Mouse (Mus musculus) heart, embryonic 11.5 days (tissue): ENCODE measurements at regions not wholly inside any gene's neighbourhood (a gene's known extent, or its start where the extent isn't known, plus 50 kb on each side); places are given as distances from the start of the nearest gene placed in this dataset.

ENCODE experiments used
- ATAC-seq: fragments of 200-750 bp; cut with Nextera tagmentation; replicated peaks from 2 replicates; pipeline ENCODE4 v1.8.0; 2017; ENCODE audit warnings: moderate library complexity; ENCODE audit not compliant: insufficient number of reproducible peaks, low FRiP score, low TSS enrichment
- H3K27ac ChIP-seq: fragments of 300-500 bp; sonication (generic); 2 replicates; pipeline ENCODE4 v1.5.1; 2014; ENCODE audit warnings: mild to moderate bottlenecking, low read depth, low read length
- H3K27me3 ChIP-seq: fragments of 300-500 bp; sonication (generic); 2 replicates; pipeline ENCODE4 v1.6.1; 2014; ENCODE audit warnings: mild to moderate bottlenecking, low read length, mixed read lengths; ENCODE audit not compliant: control insufficient read depth, insufficient read depth
- H3K36me3 ChIP-seq: fragments of 300-500 bp; sonication (generic); 2 replicates; pipeline ENCODE4 v1.6.1; 2014; ENCODE audit warnings: mild to moderate bottlenecking, low read length, moderate library complexity, mixed read lengths; ENCODE audit not compliant: control insufficient read depth, insufficient read depth
- H3K4me1 ChIP-seq: fragments of 300-500 bp; sonication (generic); 2 replicates; pipeline ENCODE4 v1.6.1; 2014; ENCODE audit warnings: low read length; ENCODE audit not compliant: control insufficient read depth, insufficient read depth
- H3K4me2 ChIP-seq: fragments of 300-500 bp; sonication (generic); 2 replicates; pipeline ENCODE4 v1.6.1; 2014; ENCODE audit warnings: mild to moderate bottlenecking, moderate library complexity
- H3K4me3 ChIP-seq: fragments of 300-500 bp; sonication (generic); 2 replicates; pipeline ENCODE4 v1.5.1; 2014; ENCODE audit warnings: low read depth, low read length
- H3K9ac ChIP-seq: fragments of 300-500 bp; sonication (generic); 2 replicates; pipeline ENCODE4 v1.6.1; 2014; ENCODE audit warnings: mild to moderate bottlenecking, low read depth, low read length, moderate library complexity
- H3K9me3 ChIP-seq: fragments of 300-500 bp; sonication (generic); replicated peaks from 2 replicates; pipeline ENCODE4 v1.6.1; 2016; ENCODE audit warnings: low read length; ENCODE audit not compliant: control insufficient read depth
- WGBS: fragments of 180-500 bp; shearing (Covaris S2); extraction: QIAGEN DNeasy Blood & Tissue Kit; methylation state at CpG from one replicate; pipeline ENCODE4 v1.1.7; 2014; ENCODE audit not compliant: insufficient replicate concordance; 5-methylcytosine and 5-hydroxymethylcytosine counted together

GRCm38 (mm10) chr13:112193676-112194075 is 94.6 kb upstream of the Ankrd55 start:
- Histone ChIP-seq H3K4me2 (no peak overlapping the region), H3K27ac (no peak overlapping the region), H3K9ac (no peak overlapping the region), H3K27me3 (no peaks in the 10 kb centered on the region), H3K4me3 (no peak overlapping the region), H3K9me3 (no peaks in the 10 kb centered on the region), H3K4me1 (peaks cover 25% of the 10 kb centered on the region), H3K36me3 (no peaks in the 10 kb centered on the region)
- no peak for ATAC-seq
- 77% methylated on average over 5 of the region's 5 CpGs for WGBS

- H3K36me3 ChIP-seq = no peaks in the 10 kb centered on the region
- 82% methylated on average over 5 of the region's 5 CpGs for WGBS
- H3K27me3 ChIP-seq = no peaks in the 10 kb centered on the region
- H3K9me3 ChIP-seq = no peaks in the 10 kb centered on the region
- no peak overlapping the region for H3K9ac ChIP-seq
- ATAC-seq = no peak
- no peak overlapping the region for H3K4me2 ChIP-seq
- H3K4me3 ChIP-seq = no peak overlapping the region
- H3K27ac ChIP-seq = no peak overlapping the region
- H3K4me1 ChIP-seq = peaks cover 17% of the 10 kb centered on the region
These were observed 93.3 kb upstream of the Ankrd55 start for GRCm38 (mm10) chr13:112194991-112195390.

- no peak for ATAC-seq
- Histone ChIP-seq H3K4me2 (peak overlapping the region; percentile 56), H3K4me3 (0 out of 2 replicates have a peak overlapping the region, but pooled peaks have one; percentile 14), H3K9me3 (no peaks in the 10 kb centered on the region), H3K27me3 (no peaks in the 10 kb centered on the region), H3K36me3 (no peaks in the 10 kb centered on the region), H3K4me1 (peaks cover 17% of the 10 kb centered on the region), H3K27ac (0 out of 2 replicates have a peak overlapping the region, but pooled peaks have one; percentile 6), H3K9ac (no peak overlapping the region; the same call in 1 of the 2 replicates)
- 6% methylated on average over 13 of the region's 13 CpGs for WGBS
These were observed 91.5 kb upstream of the Ankrd55 start for GRCm38 (mm10) chr13:112196789-112197188.

GRCm38 (mm10) chr13:112203721-112204120 is 84.5 kb upstream of the Ankrd55 start:
- Histone ChIP-seq H3K4me1 (peaks cover 3% of the 10 kb centered on the region; the same call in 1 of the 2 replicates), H3K27ac (no peak overlapping the region), H3K36me3 (no peaks in the 10 kb centered on the region), H3K4me2 (no peak overlapping the region), H3K4me3 (no peak overlapping the region), H3K9ac (no peak overlapping the region), H3K9me3 (no peaks in the 10 kb centered on the region), H3K27me3 (no peaks in the 10 kb centered on the region)
- no peak for ATAC-seq
- 78% methylated on average over 8 of the region's 8 CpGs for WGBS

GRCm38 (mm10) chr13:112204204-112204603 is 84.0 kb upstream of the Ankrd55 start:
- 63% methylated on average over 3 of the region's 3 CpGs for WGBS
- Histone ChIP-seq H3K4me2 (no peak overlapping the region), H3K36me3 (no peaks in the 10 kb centered on the region), H3K9me3 (no peaks in the 10 kb centered on the region), H3K9ac (no peak overlapping the region), H3K4me3 (no peak overlapping the region), H3K27me3 (no peaks in the 10 kb centered on the region), H3K27ac (no peak overlapping the region), H3K4me1 (peaks cover 3% of the 10 kb centered on the region; the same call in 1 of the 2 replicates)
- no peak for ATAC-seq

GRCm38 (mm10) chr13:112204813-112205212 is 83.4 kb upstream of the Ankrd55 start:
- no peak overlapping the region for H3K9ac ChIP-seq
- no peak overlapping the region for H3K27ac ChIP-seq
- H3K9me3 ChIP-seq = no peaks in the 10 kb centered on the region
- no peak overlapping the region for H3K4me2 ChIP-seq
- H3K27me3 ChIP-seq = no peaks in the 10 kb centered on the region
- no peak overlapping the region for H3K4me3 ChIP-seq
- peaks cover 3% of the 10 kb centered on the region; the same call in 1 of the 2 replicates for H3K4me1 ChIP-seq
- H3K36me3 ChIP-seq = no peaks in the 10 kb centered on the region
- no peak for ATAC-seq
- WGBS = 64% methylated on average over 5 of the region's 5 CpGs

GRCm38 (mm10) chr13:112207617-112208235 is 80.5 kb upstream of the Ankrd55 start:
- Histone ChIP-seq H3K36me3 (no peaks in the 10 kb centered on the region), H3K9me3 (no peaks in the 10 kb centered on the region), H3K4me1 (peaks cover 3% of the 10 kb centered on the region; the same call in 1 of the 2 replicates), H3K9ac (no peak overlapping the region), H3K27me3 (no peaks in the 10 kb centered on the region), H3K27ac (no peak overlapping the region), H3K4me2 (no peak overlapping the region), H3K4me3 (no peak overlapping the region)
- no peak for ATAC-seq
- 84% methylated on average over 12 of the region's 12 CpGs for WGBS

- ATAC-seq = no peak
- Histone ChIP-seq H3K4me3 (no peak overlapping the region), H3K27ac (no peak overlapping the region), H3K4me1 (no peaks in the 10 kb centered on the region; the same call in 1 of the 2 replicates), H3K9me3 (no peaks in the 10 kb centered on the region), H3K36me3 (no peaks in the 10 kb centered on the region), H3K4me2 (no peak overlapping the region), H3K9ac (no peak overlapping the region), H3K27me3 (no peaks in the 10 kb centered on the region)
- WGBS = 59% methylated on average over 9 of the region's 9 CpGs
These were observed 76.4 kb upstream of the Ankrd55 start for GRCm38 (mm10) chr13:112211841-112212240.

- no peak overlapping the region for H3K9ac ChIP-seq
- WGBS = 67% methylated on average over 12 of the region's 12 CpGs
- no peaks in the 10 kb centered on the region for H3K9me3 ChIP-seq
- H3K27ac ChIP-seq = no peak overlapping the region
- H3K4me1 ChIP-seq = no peaks in the 10 kb centered on the region; the same call in 1 of the 2 replicates
- no peak for ATAC-seq
- no peak overlapping the region for H3K4me2 ChIP-seq
- no peaks in the 10 kb centered on the region for H3K36me3 ChIP-seq
- H3K4me3 ChIP-seq = no peak overlapping the region
- H3K27me3 ChIP-seq = no peaks in the 10 kb centered on the region
These were observed 75.9 kb upstream of the Ankrd55 start for GRCm38 (mm10) chr13:112212391-112212790.
